Mouse (Mus musculus) neural tube, embryonic 11.5 days (tissue): Measurements from ENCODE around the gene Banf2. TPM values are rescaled to one million over a fixed set of nuclear protein-coding genes. Genes with fewer than 3 reads are reported as not detected.

Source experiments
- ATAC-seq: fragments of 200-750 bp; cut with Nextera tagmentation; 2 replicates; pipeline ENCODE4 v1.8.0; 2017; ENCODE audit warnings: moderate number of reproducible peaks, mild to moderate bottlenecking, moderate TSS enrichment, moderate library complexity; ENCODE audit not compliant: insufficient read depth, low FRiP score, low TSS enrichment
- DNase-seq: peaks from one replicate; pipeline ENCODE4 v3.0.0-alpha.2; 2015; ENCODE audit warnings: low spot score
- H3K27ac ChIP-seq: fragments of 300-500 bp; sonication (generic); 2 replicates; pipeline ENCODE4 v1.5.1; 2014; ENCODE audit warnings: low read depth, mild to moderate bottlenecking, low read length
- H3K27me3 ChIP-seq: fragments of 300-500 bp; sonication (generic); 2 replicates; pipeline ENCODE4 v1.6.1; 2014; ENCODE audit warnings: mild to moderate bottlenecking, low read length, mixed read lengths; ENCODE audit not compliant: control insufficient read depth, insufficient read depth
- H3K36me3 ChIP-seq: fragments of 300-500 bp; sonication (generic); 2 replicates; pipeline ENCODE4 v1.6.1; 2014; ENCODE audit warnings: mild to moderate bottlenecking, low read length, moderate library complexity, mixed read lengths; ENCODE audit not compliant: control insufficient read depth, insufficient read depth
- H3K4me1 ChIP-seq: fragments of 300-500 bp; sonication (generic); 2 replicates; pipeline ENCODE4 v1.6.1; 2014; ENCODE audit warnings: low read length, mixed read lengths; ENCODE audit not compliant: control insufficient read depth, insufficient read depth
- H3K4me2 ChIP-seq: fragments of 300-500 bp; sonication (generic); 2 replicates; pipeline ENCODE4 v1.6.1; 2014; ENCODE audit warnings: low read depth, mild to moderate bottlenecking, moderate library complexity
- H3K4me3 ChIP-seq: fragments of 300-500 bp; sonication (generic); 2 replicates; pipeline ENCODE4 v1.5.1; 2014; ENCODE audit warnings: low read depth, low read length
- H3K9ac ChIP-seq: fragments of 300-500 bp; sonication (generic); 2 replicates; pipeline ENCODE4 v1.6.1; 2014; ENCODE audit warnings: mild to moderate bottlenecking, low read length
- H3K9me3 ChIP-seq: fragments of 300-500 bp; sonication (generic); 2 replicates; pipeline ENCODE4 v1.6.1; 2016; ENCODE audit warnings: low read length; ENCODE audit not compliant: control insufficient read depth
- WGBS: fragments of 180-500 bp; shearing (Covaris S2); extraction: QIAGEN DNeasy Blood & Tissue Kit; methylation state at CpG from one replicate; pipeline ENCODE4 v1.1.7; 2014; 5-methylcytosine and 5-hydroxymethylcytosine counted together
- polyA plus RNA-seq: library from polyadenylated mRNA; unstranded; fragments of >200 nt; fragmentation: Nextera tagmentation; extraction: Ambion mirVana; gene quantifications from 2 replicates; pipeline ENCODE4 v1.2.1, GENCODE M21; 2014

The Banf2 gene
- polyA plus RNA-seq, 1 experiment from 2014 or later = not detected

- 34% methylated on average over 7 of the region's 7 CpGs for WGBS
Observed at GRCm38 (mm10) chr2:144072642-144073041, 39.8 kb downstream of the Banf2 start.

GRCm38 (mm10) chr2:144074059-144074458 is 41.2 kb downstream of the Banf2 start:
- no peak for DNase-seq
- Histone ChIP-seq H3K27ac (no peak overlapping the region), H3K4me1 (0 out of 2 replicates have a peak, but pooled peaks cover 3% of the 10 kb centered on the region), H3K36me3 (no peaks in the 10 kb centered on the region), H3K4me2 (no peak overlapping the region), H3K9me3 (no peaks in the 10 kb centered on the region), H3K9ac (no peak overlapping the region), H3K4me3 (no peak overlapping the region), H3K27me3 (no peaks in the 10 kb centered on the region)
- WGBS = 98% methylated on average over 5 of the region's 5 CpGs
- ATAC-seq = no peak

More at GRCm38 (mm10) chr2:144072642-144073041, 39.8 kb downstream of the Banf2 start:
- peak; percentile 75 for ATAC-seq
- Histone ChIP-seq H3K4me1 (0 out of 2 replicates have a peak, but pooled peaks cover 3% of the 10 kb centered on the region), H3K4me2 (no peak overlapping the region), H3K27ac (no peak overlapping the region), H3K4me3 (no peak overlapping the region), H3K9ac (no peak overlapping the region), H3K27me3 (no peaks in the 10 kb centered on the region), H3K9me3 (no peaks in the 10 kb centered on the region), H3K36me3 (no peaks in the 10 kb centered on the region)
- DNase-seq = no peak

- no peaks in the 10 kb centered on the region for H3K36me3 ChIP-seq
- H3K4me3 ChIP-seq = no peak overlapping the region
- H3K27me3 ChIP-seq = no peaks in the 10 kb centered on the region
- no peaks in the 10 kb centered on the region for H3K9me3 ChIP-seq
- 88% methylated on average over 2 of the region's 2 CpGs for WGBS
- H3K27ac ChIP-seq = no peak overlapping the region
- no peak overlapping the region for H3K9ac ChIP-seq
- H3K4me1 ChIP-seq = 0 out of 2 replicates have a peak, but pooled peaks cover 3% of the 10 kb centered on the region
- H3K4me2 ChIP-seq = no peak overlapping the region
- ATAC-seq = no peak
- no peak for DNase-seq
Observed at GRCm38 (mm10) chr2:144076625-144077024, 43.8 kb downstream of the Banf2 start.

- no peaks in the 10 kb centered on the region for H3K4me1 ChIP-seq
- DNase-seq (no peak), ATAC-seq (no peak)
- H3K9me3 ChIP-seq = no peaks in the 10 kb centered on the region
- H3K4me2 ChIP-seq = no peak overlapping the region
- H3K27me3 ChIP-seq = no peaks in the 10 kb centered on the region
- H3K36me3 ChIP-seq = no peaks in the 10 kb centered on the region
- 41% methylated on average over 3 of the region's 3 CpGs for WGBS
- no peak overlapping the region for H3K4me3 ChIP-seq
- no peak overlapping the region for H3K27ac ChIP-seq
- no peak overlapping the region for H3K9ac ChIP-seq
Observed at GRCm38 (mm10) chr2:144078897-144079296, 46.0 kb downstream of the Banf2 start.

- H3K4me3 ChIP-seq = no peak overlapping the region
- DNase-seq = peak; percentile 21
- H3K27ac ChIP-seq = no peak overlapping the region
- 29% methylated on average over 18 of the region's 18 CpGs for WGBS
- no peaks in the 10 kb centered on the region for H3K4me1 ChIP-seq
- H3K4me2 ChIP-seq = no peak overlapping the region
- ATAC-seq = no peak
- H3K9me3 ChIP-seq = no peaks in the 10 kb centered on the region
- no peaks in the 10 kb centered on the region for H3K36me3 ChIP-seq
- peak overlapping the region; percentile 19; the same call in 1 of the 2 replicates for H3K9ac ChIP-seq
- H3K27me3 ChIP-seq = no peaks in the 10 kb centered on the region
Observed at GRCm38 (mm10) chr2:144086183-144086847, 53.5 kb downstream of the Banf2 start.

- 63% methylated on average over 9 of the region's 9 CpGs for WGBS
- no peaks in the 10 kb centered on the region for H3K27me3 ChIP-seq
- H3K4me3 ChIP-seq = no peak overlapping the region
- no peak overlapping the region for H3K4me2 ChIP-seq
- ATAC-seq = no peak
- no peaks in the 10 kb centered on the region for H3K4me1 ChIP-seq
- no peaks in the 10 kb centered on the region for H3K36me3 ChIP-seq
- H3K9ac ChIP-seq = no peak overlapping the region
- DNase-seq = no peak
- no peaks in the 10 kb centered on the region for H3K9me3 ChIP-seq
- H3K27ac ChIP-seq = no peak overlapping the region
Observed at GRCm38 (mm10) chr2:144087899-144088584, 55.2 kb downstream of the Banf2 start.

GRCm38 (mm10) chr2:144092767-144093166 is 59.9 kb downstream of the Banf2 start:
- Histone ChIP-seq H3K9me3 (no peaks in the 10 kb centered on the region), H3K27ac (no peak overlapping the region), H3K4me1 (no peaks in the 10 kb centered on the region), H3K9ac (no peak overlapping the region), H3K4me3 (no peak overlapping the region), H3K36me3 (no peaks in the 10 kb centered on the region), H3K4me2 (no peak overlapping the region), H3K27me3 (no peaks in the 10 kb centered on the region)
- ATAC-seq (no peak), DNase-seq (no peak)
- WGBS = 86% methylated on average over 4 of the region's 4 CpGs

- H3K4me1 ChIP-seq = no peaks in the 10 kb centered on the region
- 65% methylated on average over 1 of the region's 1 CpGs for WGBS
- DNase-seq (no peak), ATAC-seq (no peak)
- H3K9me3 ChIP-seq = no peaks in the 10 kb centered on the region
- no peaks in the 10 kb centered on the region for H3K27me3 ChIP-seq
- no peak overlapping the region for H3K4me3 ChIP-seq
- H3K27ac ChIP-seq = no peak overlapping the region
- H3K9ac ChIP-seq = no peak overlapping the region
- no peak overlapping the region for H3K4me2 ChIP-seq
- H3K36me3 ChIP-seq = no peaks in the 10 kb centered on the region
Observed at GRCm38 (mm10) chr2:144094721-144095120, 61.9 kb downstream of the Banf2 start.
